Mouse (Mus musculus): ENCODE data around the gene Gm614. TPM values are rescaled to one million over a fixed set of nuclear protein-coding genes. Genes with fewer than 3 reads are reported as not detected.

Gene Gm614
- total and polyA plus RNA-seq, 2 experiments from 2014 or later: not detected

GRCm38 (mm10) chrX:101282813-101283212 lies 19.0 kb upstream of the Gm614 start:
- Histone ChIP-seq H3K27ac (no peak overlapping the region), H3K27me3 (ENCODE audit: insufficient read depth, low read length) (no peaks in the 10 kb centered on the region), H3K9me3 (ENCODE audit: low read length) (no peaks in the 10 kb centered on the region), H3K36me3 (ENCODE audit: insufficient read depth, low read length) (peaks cover 8% of the 10 kb centered on the region; the same call in 1 of the 2 replicates), H3K4me2 (ENCODE audit: low read depth, low read length) (no peak overlapping the region), H3K4me3 (ENCODE audit: low read length) (no peak overlapping the region), H3K4me1 (ENCODE audit: insufficient read depth, low read length) (no peaks in the 10 kb centered on the region), H3K9ac (replicated peaks; ENCODE audit: low read length) (no peak overlapping the region)
- 74% methylated on average over 6 of the region's 6 CpGs for WGBS
- no peak for TF ChIP-seq CTCF (IDR thresholded peaks at IDR 0.05; ENCODE audit: low read depth)
- ATAC-seq: no peak
- no peak for DNase-seq (ENCODE audit: low spot score)

DNA sequence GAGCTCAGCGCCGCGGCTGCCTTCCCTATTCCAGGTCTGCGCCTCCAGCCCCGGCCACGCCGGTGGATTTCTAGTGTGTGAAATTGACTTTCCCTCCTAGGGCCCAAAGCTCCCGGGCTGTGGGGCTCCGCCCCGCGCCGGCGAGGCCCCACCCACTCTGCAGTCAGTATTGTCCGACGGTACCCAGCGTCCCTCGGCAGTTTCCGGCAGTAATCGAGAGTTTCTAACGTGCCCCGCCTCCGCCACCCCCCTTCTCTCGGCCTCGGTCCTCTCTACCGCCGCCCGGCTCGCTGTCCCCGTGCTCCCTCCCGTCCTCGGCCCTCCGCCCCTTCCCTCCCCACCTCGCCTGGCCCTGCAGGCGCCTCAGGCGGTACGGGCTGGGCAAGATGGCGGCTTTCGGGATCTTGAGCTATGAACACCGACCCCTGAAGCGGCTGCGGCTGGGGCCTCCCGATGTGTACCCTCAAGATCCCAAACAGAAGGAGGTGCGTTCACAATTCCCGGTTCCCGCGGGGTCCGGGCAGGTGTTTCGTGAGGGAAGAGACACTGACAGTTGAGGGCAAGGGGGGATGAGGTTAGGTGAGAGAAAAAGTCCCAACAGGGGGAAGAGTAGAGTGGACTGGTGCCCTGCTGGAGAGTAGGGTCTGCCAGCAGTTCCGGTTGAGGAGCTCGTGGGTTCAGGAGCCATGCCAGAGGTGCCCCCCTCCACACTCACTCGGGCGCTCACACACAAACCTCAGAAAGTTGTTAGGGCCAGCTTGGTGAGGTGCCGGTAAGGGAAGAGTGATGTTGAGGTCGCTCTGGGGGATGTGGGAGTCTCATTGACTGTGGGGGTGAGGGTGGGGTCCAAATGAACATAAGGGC lies 10.3 kb upstream of the Gm614 start, which contains the start of gene Med12:
TSS of gene Med12 (plus strand) at position 156 of the 864 bp plus-strand sequence.
- 25% methylated on average over 54 of the region's 54 CpGs for WGBS
- peak; percentile 98 for ATAC-seq
- no peaks in the 10 kb centered on the region for H3K9me3 ChIP-seq (ENCODE audit: low read length)

DNA sequence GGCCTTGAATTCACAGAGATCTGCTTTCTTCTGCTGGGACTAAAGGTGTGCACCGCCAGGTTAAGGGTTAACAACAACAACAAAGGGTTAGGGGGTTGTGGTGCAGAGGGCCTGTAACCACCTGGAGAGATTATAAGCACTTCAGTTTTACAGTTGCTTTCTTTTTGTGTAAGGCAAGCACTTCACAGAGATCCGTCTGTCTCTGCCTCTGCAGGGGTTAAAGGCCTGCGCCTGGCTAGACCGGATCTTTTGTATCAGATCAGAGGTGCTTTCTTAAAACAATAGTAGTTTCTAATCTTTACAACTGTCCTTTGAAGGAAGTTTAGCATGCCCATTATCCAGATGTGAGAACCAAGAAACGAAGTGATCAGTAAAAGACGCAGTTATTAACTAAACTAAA lies 9.6 kb upstream of the Gm614 start:
- WGBS: 31% methylated on average over 6 of the region's 6 CpGs
- peak overlapping the region; percentile 73; the same call in 1 of the 2 replicates for H3K27ac ChIP-seq
- H3K36me3 ChIP-seq (ENCODE audit: insufficient read depth, low read length): no peaks in the 10 kb centered on the region
- peak overlapping the region; percentile 49 for H3K4me3 ChIP-seq (ENCODE audit: low read length)
- peak overlapping the region; percentile 62 for H3K9ac ChIP-seq (replicated peaks; ENCODE audit: low read length)
- TF ChIP-seq CTCF (IDR thresholded peaks at IDR 0.05; ENCODE audit: low read depth): no peak
- H3K9me3 ChIP-seq (ENCODE audit: low read length): no peaks in the 10 kb centered on the region
- H3K4me2 ChIP-seq (ENCODE audit: low read depth, low read length): peak overlapping the region; percentile 59
- H3K4me1 ChIP-seq (ENCODE audit: insufficient read depth, low read length): no peaks in the 10 kb centered on the region
- no peak for DNase-seq (ENCODE audit: low spot score)
- H3K27me3 ChIP-seq (ENCODE audit: insufficient read depth, low read length): no peaks in the 10 kb centered on the region
- no peak for ATAC-seq

More for the DNA sequence above, 10.3 kb upstream of the Gm614 start, which contains the start of gene Med12:
- Histone ChIP-seq H3K4me3 (ENCODE audit: low read length) (peak within 1 kb of the TSS; percentile 49), H3K27me3 (ENCODE audit: insufficient read depth, low read length) (no peaks in the 10 kb centered on the region), H3K36me3 (ENCODE audit: insufficient read depth, low read length) (no peaks in the 10 kb centered on the region), H3K9ac (replicated peaks; ENCODE audit: low read length) (peak within 1 kb of the TSS; percentile 62), H3K4me1 (ENCODE audit: insufficient read depth, low read length) (no peaks in the 10 kb centered on the region), H3K27ac (peak within 1 kb of the TSS; percentile 73), H3K4me2 (ENCODE audit: low read depth, low read length) (peak within 1 kb of the TSS; percentile 59)
- no peak for TF ChIP-seq CTCF (IDR thresholded peaks at IDR 0.05; ENCODE audit: low read depth)
- DNase-seq (ENCODE audit: low spot score): peak; percentile 90

DNA sequence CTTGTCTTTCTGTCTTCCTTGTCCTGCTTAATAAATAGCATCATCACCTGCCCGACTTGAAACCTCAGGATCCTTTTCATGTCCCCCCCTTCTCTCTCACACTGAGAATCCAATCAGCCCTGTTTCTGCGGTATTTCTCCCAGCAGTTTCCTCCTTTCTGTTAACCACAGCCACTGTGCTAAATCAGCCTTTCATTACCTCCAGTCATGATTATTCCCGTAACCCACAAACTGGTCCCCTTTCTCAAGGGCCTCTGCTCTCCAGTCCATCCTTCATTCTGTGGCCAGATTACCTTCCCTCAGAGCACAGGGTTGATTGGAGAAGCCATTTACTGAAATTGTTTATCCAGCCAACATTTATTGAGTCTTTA lies 4.9 kb upstream of the Gm614 start, which contains the start of gene Gm20489:
TSS of gene Gm20489 (minus strand) at position 269 of the 370 bp plus-strand sequence.
- no peaks in the 10 kb centered on the region for H3K27me3 ChIP-seq (ENCODE audit: insufficient read depth, low read length)
- ATAC-seq (no peak), DNase-seq (ENCODE audit: low spot score) (no peak)
- no peak within 1 kb of the TSS for H3K9ac ChIP-seq (replicated peaks; ENCODE audit: low read length)
- no peaks in the 10 kb centered on the region for H3K36me3 ChIP-seq (ENCODE audit: insufficient read depth, low read length)
- no peak for TF ChIP-seq CTCF (IDR thresholded peaks at IDR 0.05; ENCODE audit: low read depth)
- H3K27ac ChIP-seq: no peak within 1 kb of the TSS
- H3K4me3 ChIP-seq (ENCODE audit: low read length): no peak within 1 kb of the TSS
- 56% methylated on average over 3 of the region's 3 CpGs for WGBS
- no peaks in the 10 kb centered on the region for H3K9me3 ChIP-seq (ENCODE audit: low read length)
- H3K4me1 ChIP-seq (ENCODE audit: insufficient read depth, low read length): no peaks in the 10 kb centered on the region
- H3K4me2 ChIP-seq (ENCODE audit: low read depth, low read length): no peak within 1 kb of the TSS

GRCm38 (mm10) chrX:101268025-101268754 lies 4.4 kb upstream of the Gm614 start, which contains the start of gene Il2rg:
Gene Il2rg, minus strand, starts transcription at chrX:101268255.
- H3K9me3 ChIP-seq (ENCODE audit: low read length): no peaks in the 10 kb centered on the region
- H3K9ac ChIP-seq (replicated peaks; ENCODE audit: low read length): no peak within 1 kb of the TSS
- H3K4me2 ChIP-seq (ENCODE audit: low read depth, low read length): no peak within 1 kb of the TSS
- DNase-seq (ENCODE audit: low spot score) (no peak), ATAC-seq (no peak)
- H3K27me3 ChIP-seq (ENCODE audit: insufficient read depth, low read length): no peaks in the 10 kb centered on the region
- no peaks in the 10 kb centered on the region for H3K4me1 ChIP-seq (ENCODE audit: insufficient read depth, low read length)
- no peak within 1 kb of the TSS for H3K27ac ChIP-seq
- no peak within 1 kb of the TSS for H3K4me3 ChIP-seq (ENCODE audit: low read length)
- 71% methylated on average over 5 of the region's 5 CpGs for WGBS
- H3K36me3 ChIP-seq (ENCODE audit: insufficient read depth, low read length): no peaks in the 10 kb centered on the region
- TF ChIP-seq CTCF (IDR thresholded peaks at IDR 0.05; ENCODE audit: low read depth): no peak

DNA sequence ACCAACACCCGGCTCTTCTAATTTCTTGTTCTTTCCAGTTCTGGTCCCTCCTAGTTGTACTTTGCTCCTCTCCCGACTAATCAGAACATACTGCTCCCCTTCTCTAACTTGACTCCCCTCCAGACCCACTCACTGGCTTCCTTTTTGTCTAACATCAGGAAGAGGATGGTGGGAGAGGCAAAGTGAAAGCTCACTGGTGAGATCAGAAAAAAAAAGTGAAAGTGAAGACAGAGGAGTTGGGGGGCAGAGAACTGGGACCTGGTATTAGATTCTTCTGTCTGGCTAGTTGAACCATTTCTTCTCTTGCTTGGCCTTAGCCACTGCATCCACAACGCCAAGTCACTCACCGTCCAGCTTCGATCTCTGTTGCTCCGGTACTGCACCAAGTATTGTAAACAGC lies 2.8 kb upstream of the Gm614 start:
- TF ChIP-seq CTCF (IDR thresholded peaks at IDR 0.05; ENCODE audit: low read depth): no peak
- Histone ChIP-seq H3K9ac (replicated peaks; ENCODE audit: low read length) (no peak overlapping the region), H3K27me3 (ENCODE audit: insufficient read depth, low read length) (no peaks in the 10 kb centered on the region), H3K36me3 (ENCODE audit: insufficient read depth, low read length) (no peaks in the 10 kb centered on the region), H3K27ac (no peak overlapping the region), H3K4me2 (ENCODE audit: low read depth, low read length) (no peak overlapping the region), H3K9me3 (ENCODE audit: low read length) (no peaks in the 10 kb centered on the region), H3K4me3 (ENCODE audit: low read length) (no peak overlapping the region), H3K4me1 (ENCODE audit: insufficient read depth, low read length) (no peaks in the 10 kb centered on the region)
- ATAC-seq (no peak), DNase-seq (ENCODE audit: low spot score) (no peak)
- WGBS: 91% methylated on average over 6 of the region's 6 CpGs

Data from hindbrain, postnatal 0 days (tissue).